Mouse (Mus musculus) embryonic stem cell, embryonic (primary cell): ENCODE results near the gene Gm15557.

ENCODE experiments used
- CTCF ChIA-PET, 4 experiments: fragments of 300-600 bp in 2 of 4; fragments of 350-600 bp in 2 of 4; sonication (Branson Sonifier 250); formaldehyde crosslinking; loops; one replicate each; lab custom pipeline; 2022; ENCODE audit warnings: inconsistent platforms in 2 of 4; lab: Charles Lee
- POLR2A ChIA-PET, 4 experiments: fragments of 300-600 bp in 2 of 4; fragments of 350-600 bp in 2 of 4; sonication (Branson Sonifier 250); formaldehyde crosslinking; loops; one replicate each; lab custom pipeline; 2022; ENCODE audit warnings: antibody characterized with exemption in 4 of 4, inconsistent platforms in 1 of 4; lab: Charles Lee

Gene Gm15557

GRCm38 (mm10) chr2:155940681-155941080 is at the start of gene Gm15557:
Gm15557 (plus strand) TSS chr2:155940728.
- POLR2A ChIA-PET: interaction anchor here (0.6 to 9.1 kb wide), 20 partner anchors 9 to 170 kb away, joined by 3 to 75 read pairs (median 4); partner anchors contain the start of genes Uqcc1 (in 3 of the 4), Cep250 (in 1 of the 4) and Eif6 (in 1 of the 4)
- CTCF ChIA-PET: interaction anchor here in 2 of 4 experiments (0.6 to 1.0 kb wide), 2 partner anchors 9 to 62 kb away, joined by 3 read pairs; no protein-coding TSS in a partner anchor

GRCm38 (mm10) chr2:155894307-155895045 is 46.1 kb upstream of the Gm15557 start:
- CTCF ChIA-PET: interaction anchor here in 3 of 4 experiments (0.7 to 1.2 kb wide), 4 partner anchors 38 to 62 kb away, joined by 3 to 6 read pairs (median 4); no protein-coding TSS in a partner anchor
- POLR2A ChIA-PET: interaction anchor here in 2 of 4 experiments (0.8 to 2.6 kb wide), 8 partner anchors 11 to 202 kb away, joined by 3 to 8 read pairs (median 4); partner anchors contain the start of genes Eif6 (in 1 of the 2) and Gm15557 (in 1 of the 2)

- POLR2A ChIA-PET: interaction anchor here in 2 of 4 experiments (0.7 to 2.6 kb wide), 10 partner anchors 9 to 202 kb away, joined by 3 to 8 read pairs (median 4); partner anchors contain the start of genes Cep250 (in 1 of the 2), Eif6 (in 1 of the 2) and Gm15557 (in 1 of the 2)
- CTCF ChIA-PET: interaction anchor here in 3 of 4 experiments (0.7 to 1.2 kb wide), 5 partner anchors 14 to 63 kb away, joined by 3 to 6 read pairs (median 4); no protein-coding TSS in a partner anchor
These were observed 45.3 kb upstream of the Gm15557 start for GRCm38 (mm10) chr2:155895046-155895735.

- POLR2A ChIA-PET: interaction anchor here in 2 of 4 experiments (0.5 to 2.9 kb wide), 7 partner anchors 12 to 54 kb away, joined by 3 to 8 read pairs (median 4); no protein-coding TSS in a partner anchor
These were observed 37.4 kb upstream of the Gm15557 start for GRCm38 (mm10) chr2:155902989-155903631.

GRCm38 (mm10) chr2:155903632-155904008 is 36.9 kb upstream of the Gm15557 start:
- CTCF ChIA-PET: interaction anchor here in 1 of 4 experiments (0.7 kb wide), 1 partner anchor 51 kb away, joined by 3 read pairs; no protein-coding TSS in a partner anchor
- POLR2A ChIA-PET: interaction anchor here in 2 of 4 experiments (0.5 to 2.9 kb wide), 8 partner anchors 8 to 47 kb away, joined by 3 to 8 read pairs (median 4); no protein-coding TSS in a partner anchor

More at GRCm38 (mm10) chr2:155902989-155903631, 37.4 kb upstream of the Gm15557 start:
- CTCF ChIA-PET: interaction anchor here in 2 of 4 experiments (0.6 to 0.7 kb wide), 3 partner anchors 36 to 711 kb away, joined by 3 to 6 read pairs (median 3); no protein-coding TSS in a partner anchor

- ChIA-PET CTCF (no interaction called here), POLR2A (interaction anchor here in 2 of 4 experiments (0.6 to 1.0 kb wide), 2 partner anchors 11 kb away, joined by 3 read pairs; no protein-coding TSS in a partner anchor)
These were observed 25.8 kb upstream of the Gm15557 start for GRCm38 (mm10) chr2:155914684-155915083.

- POLR2A ChIA-PET: interaction anchor here in 2 of 4 experiments (0.6 to 1.2 kb wide), 4 partner anchors 19 to 188 kb away, joined by 3 to 5 read pairs (median 3); partner anchors contain the start of genes Cpne1 (in 1 of the 2) and Rbm12 (in 1 of the 2)
These were observed 17.4 kb upstream of the Gm15557 start for GRCm38 (mm10) chr2:155923143-155923542.

GRCm38 (mm10) chr2:155925213-155925612 is 15.3 kb upstream of the Gm15557 start:
- POLR2A ChIA-PET: interaction anchor here in 3 of 4 experiments (0.7 to 1.1 kb wide), 5 partner anchors 11 to 793 kb away, joined by 3 to 4 read pairs (median 3); partner anchors contain the start of gene Cep250 (in 1 of the 3)
- CTCF ChIA-PET: interaction anchor here in 1 of 4 experiments (0.9 to 1.0 kb wide), 2 partner anchors 21 to 122 kb away, joined by 3 read pairs; no protein-coding TSS in a partner anchor

More at GRCm38 (mm10) chr2:155923143-155923542, 17.4 kb upstream of the Gm15557 start:
- CTCF ChIA-PET: interaction anchor here in 2 of 4 experiments (0.6 to 0.8 kb wide), 3 partner anchors 23 to 631 kb away, joined by 3 to 7 read pairs (median 4); no protein-coding TSS in a partner anchor

- POLR2A ChIA-PET: interaction anchor here in 2 of 4 experiments (0.7 to 3.4 kb wide), 20 partner anchors 11 to 250 kb away, joined by 3 to 46 read pairs (median 3); partner anchors contain the start of genes Cep250 (in 2 of the 2), Gm15557 (in 2 of the 2), Cpne1 (in 1 of the 2) and Rbm12 (in 1 of the 2)
- CTCF ChIA-PET: interaction anchor here in 1 of 4 experiments (0.7 kb wide), 1 partner anchor 11 kb away, joined by 3 read pairs; no protein-coding TSS in a partner anchor
These were observed 11.7 kb upstream of the Gm15557 start for GRCm38 (mm10) chr2:155928711-155929345.

- POLR2A ChIA-PET: interaction anchor here (0.6 to 3.4 kb wide), 21 partner anchors 10 to 182 kb away, joined by 3 to 46 read pairs (median 4); partner anchors contain the start of genes Gm15557 (in 3 of the 4), Cep250 (in 2 of the 4), Cpne1 (in 1 of the 4) and Gdf5 (in 1 of the 4)
- CTCF ChIA-PET: interaction anchor here in 1 of 4 experiments (1.1 kb wide), 1 partner anchor 16 kb away, joined by 6 read pairs; no protein-coding TSS in a partner anchor
These were observed 10.7 kb upstream of the Gm15557 start, which contains the start of gene Uqcc1 for GRCm38 (mm10) chr2:155929531-155930442. Uqcc1 (minus strand) TSS chr2:155930310.

GRCm38 (mm10) chr2:155939897-155940529 is 515 bp upstream of the Gm15557 start:
- CTCF ChIA-PET: interaction anchor here in 2 of 4 experiments (0.6 to 1.0 kb wide), 2 partner anchors 11 to 61 kb away, joined by 3 read pairs; no protein-coding TSS in a partner anchor
- POLR2A ChIA-PET: interaction anchor here (0.6 to 9.1 kb wide), 22 partner anchors 9 to 277 kb away, joined by 3 to 75 read pairs (median 4); partner anchors contain the start of genes Uqcc1 (in 3 of the 4), Cep250 (in 2 of the 4) and Eif6 (in 1 of the 4)

- ChIA-PET CTCF (no interaction called here), POLR2A (interaction anchor here in 2 of 4 experiments (1.2 to 9.1 kb wide), 9 partner anchors 9 to 1721 kb away, joined by 3 to 75 read pairs (median 5); partner anchors contain the start of genes Cep250 (in 2 of the 2) and Uqcc1 (in 1 of the 2))
These were observed 1.3 kb downstream of the Gm15557 start for GRCm38 (mm10) chr2:155941697-155942442.

- ChIA-PET POLR2A (interaction anchor here in 3 of 4 experiments (0.9 to 9.1 kb wide), 9 partner anchors 13 to 70 kb away, joined by 3 to 75 read pairs (median 3); partner anchors contain the start of gene Cep250 (in 3 of the 3)), CTCF (no interaction called here)
These were observed 2.9 kb downstream of the Gm15557 start for GRCm38 (mm10) chr2:155943463-155943862.
